Mouse (Mus musculus): ENCODE data around the gene Galp.
"Not testable (repeated sequence)": the region's sequence is repeated elsewhere in the genome, so short reads cannot be mapped to it uniquely, and the experiment has no call there.

Galp gene

GRCm38 (mm10) chr7:6182882-6183281 is 14.0 kb upstream of the Galp start:
- no peak for DNase-seq

GRCm38 (mm10) chr7:6183802-6184201 is 13.1 kb upstream of the Galp start:
- peak; percentile 65 to 77 for DNase-seq

GRCm38 (mm10) chr7:6184521-6184920 is 12.4 kb upstream of the Galp start:
- DNase-seq, result peak; percentile 57 to 63

GRCm38 (mm10) chr7:6185391-6185790 is 11.5 kb upstream of the Galp start:
- no peak for DNase-seq

GRCm38 (mm10) chr7:6186176-6186575 is 10.7 kb upstream of the Galp start:
- no peak for DNase-seq

- DNase-seq, result no peak
These were observed 10.1 kb upstream of the Galp start for GRCm38 (mm10) chr7:6186756-6187155.

- DNase-seq, result peak in 1 of 2 experiments; percentile 34
These were observed 7.3 kb upstream of the Galp start for GRCm38 (mm10) chr7:6189542-6189941.

- peak; percentile 89 to 90 for DNase-seq
These were observed 5.5 kb upstream of the Galp start for GRCm38 (mm10) chr7:6191376-6191775.

GRCm38 (mm10) chr7:6194129-6194528 is 2.8 kb upstream of the Galp start:
- DNase-seq, result peak; percentile 73

GRCm38 (mm10) chr7:6195777-6196176 is 1.1 kb upstream of the Galp start:
- no peak for DNase-seq

GRCm38 (mm10) chr7:6204200-6204599 is 7.3 kb downstream of the Galp start:
- no peak for DNase-seq

- peak in 1 of 2 experiments; percentile 31 for DNase-seq
These were observed 16.3 kb downstream of the Galp start for GRCm38 (mm10) chr7:6213144-6213543.

GRCm38 (mm10) chr7:6214691-6215090 is 17.8 kb downstream of the Galp start:
- not testable (repeated sequence) for DNase-seq

- no peak for DNase-seq
These were observed 23.3 kb downstream of the Galp start for GRCm38 (mm10) chr7:6220147-6220546.

- DNase-seq, result no peak
These were observed 25.1 kb downstream of the Galp start, which contains the start of gene Zscan5b for GRCm38 (mm10) chr7:6221978-6222377. TSS of gene Zscan5b (plus strand) at chr7:6222278.

- DNase-seq, result peak; percentile 4 to 6
These were observed 31.6 kb downstream of the Galp start for GRCm38 (mm10) chr7:6228491-6228890.

GRCm38 (mm10) chr7:6239787-6240186 is 42.9 kb downstream of the Galp start:
- DNase-seq, result no peak

- DNase-seq, result peak; percentile 43 to 48
These were observed 44.0 kb downstream of the Galp start for GRCm38 (mm10) chr7:6240841-6241425.

GRCm38 (mm10) chr7:6244361-6245292 is 47.7 kb downstream of the Galp start:
- DNase-seq, result no peak

GRCm38 (mm10) chr7:6252410-6252809 is 55.5 kb downstream of the Galp start, which contains the start of gene Epp13:
TSS of gene Epp13 (plus strand) at chr7:6252710.
- DNase-seq, result no peak

- DNase-seq, result no peak
These were observed 57.6 kb downstream of the Galp start for GRCm38 (mm10) chr7:6254451-6254850.

GRCm38 (mm10) chr7:6257386-6257785 is 60.5 kb downstream of the Galp start:
- DNase-seq, result no peak

- no peak for DNase-seq
These were observed 61.6 kb downstream of the Galp start for GRCm38 (mm10) chr7:6258232-6259220.
